Mouse (Mus musculus) heart, adult 18-20 months (tissue): ENCODE results near the gene Rag1. TPM values are rescaled to one million over a fixed set of nuclear protein-coding genes. Genes with fewer than 3 reads are reported as not detected.

Experiments used
- total RNA-seq, 2 experiments: library from RNA; stranded (reverse); gene quantifications; 2 replicates each; pipeline ENCODE4 v1.2.3; 2021

Rag1 gene
- total RNA-seq, 2 experiments from 2014 or later = not detected

Other genes starting within 250 kb of the Rag1 start
- not detected for gene Rag2, start 24.8 kb downstream of the Rag1 start, total RNA-seq
- gene B230118H07Rik, start within 50 bp of the Rag1 start, total RNA-seq = 100 to 1,000 TPM in 1 of 2 experiments, 10 to 100 TPM in 1; 99.7 to 110 TPM
- 1 to 10 TPM; 9.4 TPM for gene Traf6, start 28.9 kb upstream of the Rag1 start, total RNA-seq
- 1 to 10 TPM; 1.5 to 2.3 TPM for gene Prr5l, start 233.5 kb upstream of the Rag1 start, total RNA-seq
- 10 to 100 TPM; 28.2 to 32.0 TPM for gene Commd9, start 236.7 kb upstream of the Rag1 start, total RNA-seq